Mouse (Mus musculus) layer of hippocampus, adult 2 months (tissue): ENCODE results near the gene Pdcl2. TPM values are rescaled to one million over a fixed set of nuclear protein-coding genes. Genes with fewer than 3 reads are reported as not detected.

Experiments
- DNase-seq, 2 experiments: peaks; one replicate each; pipeline ENCODE4 v3.0.0; 2022; ENCODE audit warnings: low spot score in 2 of 2
- H3K27ac ChIP-seq: fragments of 200-600 bp; 2 replicates; pipeline ENCODE4 v1.8.1; 2022
- H3K4me3 ChIP-seq: fragments of 200-600 bp; 2 replicates; pipeline ENCODE4 v1.8.1; 2022; ENCODE audit warnings: mild to moderate bottlenecking
- CTCF ChIP-seq: fragments of 200-600 bp; conservative IDR thresholded peaks from 2 replicates; pipeline ENCODE4 v1.8.1; 2022; ENCODE audit warnings: antibody characterized with exemption, mild to moderate bottlenecking, moderate library complexity
- total RNA-seq, 2 experiments: library from RNA; stranded (reverse); gene quantifications; 2 replicates each; pipeline ENCODE4 v1.2.3; 2021

The Pdcl2 gene
- total RNA-seq, 2 experiments from 2014 or later = not detected

GRCm38 (mm10) chr5:76285699-76286098, 45.3 kb downstream of the Pdcl2 start:
- Histone ChIP-seq H3K4me3 (no peak overlapping the region), H3K27ac (no peak overlapping the region)
- no peak for TF ChIP-seq CTCF
- DNase-seq = no peak

- no peak for TF ChIP-seq CTCF
- H3K4me3 ChIP-seq = no peak overlapping the region
- DNase-seq = no peak
- no peak overlapping the region for H3K27ac ChIP-seq
These were observed 47.1 kb downstream of the Pdcl2 start for GRCm38 (mm10) chr5:76283890-76284289.

GRCm38 (mm10) chr5:76274977-76275376, 56.0 kb downstream of the Pdcl2 start:
- DNase-seq = no peak
- H3K27ac ChIP-seq = peak overlapping the region; percentile 3; the same call in 1 of the 2 replicates
- H3K4me3 ChIP-seq = no peak overlapping the region
- TF ChIP-seq CTCF = no peak

Other genes with a start within 250 kb of the Pdcl2 start
- 10 to 100 TPM; 16.8 to 18.8 TPM for gene Srd5a3, start 190.9 kb downstream of the Pdcl2 start, total RNA-seq
- 10 to 100 TPM; 32.9 to 35.2 TPM for gene Tmem165, start 147.3 kb downstream of the Pdcl2 start, total RNA-seq
- gene Clock, start 26.4 kb downstream of the Pdcl2 start, total RNA-seq = 10 to 100 TPM; 49.5 to 51.9 TPM
- gene Nmu, start 32.6 kb upstream of the Pdcl2 start, total RNA-seq = not detected
- not detected for gene Gm7271, start 152.9 kb upstream of the Pdcl2 start, total RNA-seq
- gene Exoc1, start 198.2 kb upstream of the Pdcl2 start, total RNA-seq = 10 to 100 TPM; 60.1 to 61.7 TPM